Mouse (Mus musculus): ENCODE data around the gene Megf11. TPM values are rescaled to one million over a fixed set of nuclear protein-coding genes. Genes with fewer than 3 reads are reported as not detected.

Gene Megf11
- polyA plus RNA-seq, 1 experiment from 2014 or later = 0.92 TPM

DNA sequence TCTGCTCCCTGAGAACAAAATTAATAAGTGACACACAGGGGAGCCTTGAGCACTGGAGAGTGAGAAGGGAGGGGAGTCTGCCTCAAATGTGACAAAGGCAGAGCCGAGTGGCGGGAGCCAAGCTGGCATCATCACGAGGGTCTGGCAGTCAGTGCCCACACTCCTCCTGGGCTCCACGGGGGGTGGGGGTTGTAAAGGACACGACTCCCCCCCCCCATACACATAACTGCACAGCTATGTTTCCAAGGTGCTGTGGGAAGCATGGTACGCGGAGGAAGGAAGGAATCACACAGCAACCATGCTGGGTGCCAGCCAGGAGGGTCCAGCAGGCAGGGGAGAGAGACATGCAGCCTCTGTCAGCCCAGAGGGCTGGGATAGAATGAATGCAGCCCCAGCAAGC lies 170.2 kb downstream of the Megf11 start:
- H3K9ac ChIP-seq (ENCODE audit: low read length) = no peak overlapping the region
- H3K4me1 ChIP-seq (ENCODE audit: control insufficient read depth in 2 of 2, insufficient read depth in 2 of 2, low read length in 2 of 2) = no peaks in the 10 kb centered on the region
- no peaks in the 10 kb centered on the region for H3K36me3 ChIP-seq (ENCODE audit: control insufficient read depth, insufficient read depth, low read length)
- no peaks in the 10 kb centered on the region for H3K27me3 ChIP-seq (ENCODE audit: control insufficient read depth, insufficient read depth, low read length)
- no peaks in the 10 kb centered on the region for H3K9me3 ChIP-seq (ENCODE audit: control insufficient read depth, low read length)
- no peak overlapping the region for H3K4me3 ChIP-seq (ENCODE audit: control insufficient read depth in 1 of 2, insufficient read depth in 1 of 2, low read depth in 1 of 2, low read length in 2 of 2)
- no peak overlapping the region for H3K4me2 ChIP-seq (ENCODE audit: low read length)
- H3K27ac ChIP-seq (replicated peaks in 1 of 2; ENCODE audit: control insufficient read depth in 1 of 2, insufficient read depth in 1 of 2, low read depth in 2 of 2, low read length in 2 of 2) = no peak overlapping the region
- ATAC-seq (ENCODE audit: insufficient number of reproducible peaks, insufficient read depth, low FRiP score, low read depth) = no peak
- 66% methylated on average over 7 of the region's 7 CpGs for WGBS

DNA sequence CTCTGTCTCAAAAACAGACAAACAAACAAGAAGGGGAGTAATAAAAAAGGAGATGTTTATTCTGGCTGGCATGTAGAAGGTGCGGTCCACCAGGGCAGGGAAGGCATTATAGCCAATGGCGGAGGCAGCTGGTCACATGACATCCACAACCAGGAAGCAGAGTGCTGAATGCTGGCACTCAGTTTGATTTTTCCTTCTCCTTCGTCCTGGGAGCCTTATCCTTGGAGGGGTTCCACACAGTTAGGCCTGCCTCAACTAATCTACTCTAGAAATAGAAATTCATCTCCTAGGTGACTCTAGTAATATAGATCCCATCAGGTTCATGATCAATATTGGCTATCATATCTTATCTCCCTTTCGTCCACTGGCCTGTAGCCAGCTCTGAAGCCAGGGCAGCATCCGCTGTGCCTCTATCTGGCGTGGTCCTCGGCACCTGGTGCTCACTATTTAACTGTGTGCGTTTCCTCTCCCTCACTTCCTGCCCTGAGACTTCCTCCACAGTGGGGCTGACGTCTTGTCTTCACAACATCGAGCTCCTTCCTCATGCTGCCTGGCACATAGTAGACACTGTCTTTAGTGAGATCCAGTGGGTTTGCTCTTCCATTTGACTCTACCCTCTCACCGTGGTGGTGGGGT lies 171.8 kb downstream of the Megf11 start:
- no peak overlapping the region for H3K4me3 ChIP-seq (ENCODE audit: control insufficient read depth in 1 of 2, insufficient read depth in 1 of 2, low read depth in 1 of 2, low read length in 2 of 2)
- 0 out of 2 replicates have a peak, but pooled peaks have one; percentile 39 for ATAC-seq (ENCODE audit: insufficient number of reproducible peaks, insufficient read depth, low FRiP score, low read depth)
- H3K27me3 ChIP-seq (ENCODE audit: control insufficient read depth, insufficient read depth, low read length) = no peaks in the 10 kb centered on the region
- no peak overlapping the region for H3K9ac ChIP-seq (ENCODE audit: low read length)
- no peak overlapping the region for H3K27ac ChIP-seq (replicated peaks in 1 of 2; ENCODE audit: control insufficient read depth in 1 of 2, insufficient read depth in 1 of 2, low read depth in 2 of 2, low read length in 2 of 2)
- 63% methylated on average over 11 of the region's 11 CpGs for WGBS
- H3K4me2 ChIP-seq (ENCODE audit: low read length) = no peak overlapping the region
- no peaks in the 10 kb centered on the region for H3K4me1 ChIP-seq (ENCODE audit: control insufficient read depth in 2 of 2, insufficient read depth in 2 of 2, low read length in 2 of 2)
- H3K9me3 ChIP-seq (ENCODE audit: control insufficient read depth, low read length) = no peaks in the 10 kb centered on the region
- no peaks in the 10 kb centered on the region for H3K36me3 ChIP-seq (ENCODE audit: control insufficient read depth, insufficient read depth, low read length)

- no peak overlapping the region for H3K4me2 ChIP-seq (ENCODE audit: low read length)
- H3K27ac ChIP-seq (replicated peaks in 1 of 2; ENCODE audit: control insufficient read depth in 1 of 2, insufficient read depth in 1 of 2, low read depth in 2 of 2, low read length in 2 of 2) = no peak overlapping the region
- H3K4me1 ChIP-seq (ENCODE audit: control insufficient read depth in 2 of 2, insufficient read depth in 2 of 2, low read length in 2 of 2) = no peaks in the 10 kb centered on the region
- no peaks in the 10 kb centered on the region for H3K27me3 ChIP-seq (ENCODE audit: control insufficient read depth, insufficient read depth, low read length)
- WGBS = 89% methylated on average over 7 of the region's 7 CpGs
- ATAC-seq (ENCODE audit: insufficient number of reproducible peaks, insufficient read depth, low FRiP score, low read depth) = no peak
- H3K36me3 ChIP-seq (ENCODE audit: control insufficient read depth, insufficient read depth, low read length) = no peaks in the 10 kb centered on the region
- no peak overlapping the region for H3K4me3 ChIP-seq (ENCODE audit: control insufficient read depth in 1 of 2, insufficient read depth in 1 of 2, low read depth in 1 of 2, low read length in 2 of 2)
- peaks cover 1% of the 10 kb centered on the region; the same call in 1 of the 2 replicates for H3K9me3 ChIP-seq (ENCODE audit: control insufficient read depth, low read length)
- no peak overlapping the region for H3K9ac ChIP-seq (ENCODE audit: low read length)
Observed at GRCm38 (mm10) chr9:64557846-64558530, 172.6 kb downstream of the Megf11 start.

DNA sequence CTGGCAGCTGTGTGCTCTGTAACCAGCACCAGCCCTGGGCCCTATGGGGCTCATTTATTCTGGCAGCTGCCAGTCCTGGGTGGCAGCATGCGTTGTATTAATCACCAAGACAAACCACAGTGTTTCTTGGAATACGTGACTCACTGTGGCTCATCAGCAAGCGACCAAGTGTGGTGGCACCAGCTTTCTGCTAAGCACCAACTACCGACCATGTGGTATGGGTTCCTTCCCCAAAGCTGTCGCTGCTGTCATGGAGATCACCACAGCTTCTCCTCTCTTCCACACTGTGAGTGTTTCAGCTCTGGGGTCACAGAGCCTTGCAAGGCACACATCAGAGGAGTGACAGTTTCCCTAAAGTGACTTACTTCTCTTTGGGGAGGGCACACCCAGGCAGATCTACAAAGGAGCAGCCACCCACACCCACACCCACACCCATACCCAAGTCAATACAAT lies 178.9 kb downstream of the Megf11 start:
- no peak for ATAC-seq (ENCODE audit: insufficient number of reproducible peaks, insufficient read depth, low FRiP score, low read depth)
- WGBS = 79% methylated on average over 5 of the region's 5 CpGs
- Histone ChIP-seq H3K9me3 (ENCODE audit: control insufficient read depth, low read length) (peaks cover 6% of the 10 kb centered on the region; the same call in 1 of the 2 replicates), H3K27ac (replicated peaks in 1 of 2; ENCODE audit: control insufficient read depth in 1 of 2, insufficient read depth in 1 of 2, low read depth in 2 of 2, low read length in 2 of 2) (no peak overlapping the region), H3K9ac (ENCODE audit: low read length) (no peak overlapping the region), H3K4me3 (ENCODE audit: control insufficient read depth in 1 of 2, insufficient read depth in 1 of 2, low read depth in 1 of 2, low read length in 2 of 2) (no peak overlapping the region), H3K4me1 (ENCODE audit: control insufficient read depth in 2 of 2, insufficient read depth in 2 of 2, low read length in 2 of 2) (no peaks in the 10 kb centered on the region), H3K27me3 (ENCODE audit: control insufficient read depth, insufficient read depth, low read length) (no peaks in the 10 kb centered on the region), H3K4me2 (ENCODE audit: low read length) (no peak overlapping the region), H3K36me3 (ENCODE audit: control insufficient read depth, insufficient read depth, low read length) (no peaks in the 10 kb centered on the region)

GRCm38 (mm10) chr9:64565915-64566314 lies 180.5 kb downstream of the Megf11 start:
- Histone ChIP-seq H3K9ac (ENCODE audit: low read length) (no peak overlapping the region; the same call in 1 of the 2 replicates), H3K27me3 (ENCODE audit: control insufficient read depth, insufficient read depth, low read length) (no peaks in the 10 kb centered on the region), H3K4me1 (ENCODE audit: control insufficient read depth in 2 of 2, insufficient read depth in 2 of 2, low read length in 2 of 2) (peaks cover 4% of the 10 kb centered on the region in 2 experiments; a peak in 3 of 4 replicates), H3K4me2 (ENCODE audit: low read length) (no peak overlapping the region), H3K36me3 (ENCODE audit: control insufficient read depth, insufficient read depth, low read length) (no peaks in the 10 kb centered on the region), H3K27ac (replicated peaks in 1 of 2; ENCODE audit: control insufficient read depth in 1 of 2, insufficient read depth in 1 of 2, low read depth in 2 of 2, low read length in 2 of 2) (no peak overlapping the region), H3K4me3 (ENCODE audit: control insufficient read depth in 1 of 2, insufficient read depth in 1 of 2, low read depth in 1 of 2, low read length in 2 of 2) (no peak overlapping the region), H3K9me3 (ENCODE audit: control insufficient read depth, low read length) (peaks cover 6% of the 10 kb centered on the region; the same call in 1 of the 2 replicates)
- no peak for ATAC-seq (ENCODE audit: insufficient number of reproducible peaks, insufficient read depth, low FRiP score, low read depth)

- Histone ChIP-seq H3K27me3 (ENCODE audit: control insufficient read depth, insufficient read depth, low read length) (no peaks in the 10 kb centered on the region; the same call in 1 of the 2 replicates), H3K4me1 (ENCODE audit: control insufficient read depth in 2 of 2, insufficient read depth in 2 of 2, low read length in 2 of 2) (peaks cover 4% of the 10 kb centered on the region in 2 experiments; a peak in 3 of 4 replicates), H3K4me3 (ENCODE audit: control insufficient read depth in 1 of 2, insufficient read depth in 1 of 2, low read depth in 1 of 2, low read length in 2 of 2) (no peak overlapping the region), H3K9ac (ENCODE audit: low read length) (no peak overlapping the region; the same call in 1 of the 2 replicates), H3K4me2 (ENCODE audit: low read length) (no peak overlapping the region), H3K9me3 (ENCODE audit: control insufficient read depth, low read length) (peaks cover 6% of the 10 kb centered on the region; the same call in 1 of the 2 replicates), H3K36me3 (ENCODE audit: control insufficient read depth, insufficient read depth, low read length) (no peaks in the 10 kb centered on the region), H3K27ac (replicated peaks in 1 of 2; ENCODE audit: control insufficient read depth in 1 of 2, insufficient read depth in 1 of 2, low read depth in 2 of 2, low read length in 2 of 2) (no peak overlapping the region)
- 37% methylated on average over 2 of the region's 2 CpGs for WGBS
- no peak for ATAC-seq (ENCODE audit: insufficient number of reproducible peaks, insufficient read depth, low FRiP score, low read depth)
Observed at GRCm38 (mm10) chr9:64566376-64566775, 180.9 kb downstream of the Megf11 start.

DNA sequence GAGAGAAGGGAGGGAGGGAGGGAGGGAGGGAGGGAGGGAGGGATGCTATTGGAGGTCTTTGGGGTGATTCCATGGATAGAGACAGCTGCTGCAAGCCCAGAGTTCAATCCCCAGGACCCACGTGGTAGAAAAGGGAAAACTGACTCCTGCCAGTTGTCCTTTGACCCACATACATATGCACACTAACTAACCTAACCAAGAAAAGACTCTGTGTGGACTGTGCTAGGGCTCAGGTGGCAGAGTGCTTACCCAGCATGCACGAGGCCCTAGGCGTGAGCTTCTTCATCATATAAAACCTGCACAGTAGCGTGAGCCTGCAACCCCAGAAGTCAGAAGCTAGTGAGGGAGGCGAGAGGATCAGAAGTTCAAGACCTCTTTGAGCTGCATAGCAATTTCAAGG lies 182.1 kb downstream of the Megf11 start:
- no peaks in the 10 kb centered on the region for H3K36me3 ChIP-seq (ENCODE audit: control insufficient read depth, insufficient read depth, low read length)
- no peak overlapping the region for H3K4me2 ChIP-seq (ENCODE audit: low read length)
- peaks cover 6 to 12% of the 10 kb centered on the region in 2 experiments for H3K4me1 ChIP-seq (ENCODE audit: control insufficient read depth in 2 of 2, insufficient read depth in 2 of 2, low read length in 2 of 2)
- ATAC-seq (ENCODE audit: insufficient number of reproducible peaks, insufficient read depth, low FRiP score, low read depth) = no peak
- no peak overlapping the region for H3K4me3 ChIP-seq (ENCODE audit: control insufficient read depth in 1 of 2, insufficient read depth in 1 of 2, low read depth in 1 of 2, low read length in 2 of 2)
- peaks cover 6% of the 10 kb centered on the region; the same call in 1 of the 2 replicates for H3K9me3 ChIP-seq (ENCODE audit: control insufficient read depth, low read length)
- H3K9ac ChIP-seq (ENCODE audit: low read length) = no peak overlapping the region
- H3K27me3 ChIP-seq (ENCODE audit: control insufficient read depth, insufficient read depth, low read length) = no peaks in the 10 kb centered on the region; the same call in 1 of the 2 replicates
- WGBS = 77% methylated on average over 5 of the region's 5 CpGs
- H3K27ac ChIP-seq (replicated peaks in 1 of 2; ENCODE audit: control insufficient read depth in 1 of 2, insufficient read depth in 1 of 2, low read depth in 2 of 2, low read length in 2 of 2) = no peak overlapping the region

Measured in heart, embryonic 14.5 days (tissue).